Mouse (Mus musculus) CH12.LX (cell line): ENCODE measurements around the gene Tet2.

Experiments
- CTCF ChIP-seq, 2 experiments: IDR thresholded peaks in 1 of 2; conservative IDR thresholded peaks in 1 of 2; 2 replicates each; pipeline ENCODE4 v1.5.1; 2011 to 2012; ENCODE audit warnings: low read depth in 2 of 2, low read length in 2 of 2, improper control_type of control experiment in 1 of 2, inconsistent platforms in 1 of 2, mild to moderate bottlenecking in 1 of 2, moderate library complexity in 1 of 2
- MAX ChIP-seq: IDR thresholded peaks from 2 replicates; pipeline ENCODE4 v1.6.1; 2011; ENCODE audit warnings: low read length, improper control_type of control experiment
- ZKSCAN1 ChIP-seq: IDR thresholded peaks from 2 replicates; pipeline ENCODE4 v1.6.1; 2012; ENCODE audit warnings: low read depth, inconsistent platforms, low read length, improper control_type of control experiment, borderline replicate concordance

GRCm38 (mm10) chr3:133559413-133560114 is 14.6 kb upstream of the Tet2 start:
- 0 out of 4 replicates have a peak, but pooled peaks of 1 of the 2 experiments have one; percentile 9 for TF ChIP-seq CTCF (conservative IDR thresholded peaks at IDR 0.05 in 1 of 2, IDR thresholded peaks at IDR 0.05 in 1 of 2; ENCODE audit: low read depth in 2 of 2, low read length in 2 of 2)
- no peak for TF ChIP-seq ZKSCAN1
- no peak for TF ChIP-seq MAX
